Mouse (Mus musculus): ENCODE results near the gene 3100002H09Rik. TPM values are rescaled to one million over a fixed set of nuclear protein-coding genes. Genes with fewer than 3 reads are reported as not detected.

3100002H09Rik gene
- polyA plus RNA-seq, 1 experiment from 2014 or later = not detected

DNA sequence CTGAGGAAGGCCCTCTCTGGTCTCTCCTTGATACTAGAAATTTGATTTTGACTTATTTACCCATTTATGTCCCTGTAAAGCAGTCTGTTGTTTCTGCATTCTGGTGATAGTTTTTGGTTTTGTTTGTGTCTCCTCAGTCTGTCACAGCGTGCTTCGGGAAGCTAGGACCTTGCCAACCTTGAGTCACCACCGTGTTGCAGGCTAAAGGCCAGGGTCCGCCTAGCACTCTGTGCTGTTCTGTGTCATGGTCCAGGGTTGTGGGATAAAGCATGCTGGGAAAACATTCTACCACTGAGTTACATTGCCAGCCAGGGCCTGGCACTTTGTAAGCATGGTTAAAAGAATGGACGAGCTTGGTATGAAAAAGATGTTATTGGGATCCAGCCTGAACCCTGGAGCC lies 12.0 kb upstream of the 3100002H09Rik start:
- H3K4me3 ChIP-seq (ENCODE audit: low read depth, low read length) = no peak overlapping the region
- ATAC-seq (ENCODE audit: insufficient number of reproducible peaks, low FRiP score, low TSS enrichment, low read depth) (no peak), DNase-seq (ENCODE audit: low spot score) (no peak)
- H3K9ac ChIP-seq (ENCODE audit: low read length) = no peak overlapping the region
- 89% methylated on average over 5 of the region's 5 CpGs for WGBS
- no peak overlapping the region for H3K4me2 ChIP-seq (ENCODE audit: low read depth, severe bottlenecking)
- no peaks in the 10 kb centered on the region for H3K9me3 ChIP-seq (ENCODE audit: control insufficient read depth, low read length)
- no peaks in the 10 kb centered on the region for H3K4me1 ChIP-seq (ENCODE audit: control insufficient read depth, insufficient read depth, low read length)
- H3K27me3 ChIP-seq (ENCODE audit: control insufficient read depth, insufficient read depth, low read length) = no peaks in the 10 kb centered on the region; the same call in 1 of the 2 replicates
- H3K36me3 ChIP-seq (ENCODE audit: control insufficient read depth, insufficient read depth, low read length) = no peaks in the 10 kb centered on the region
- H3K27ac ChIP-seq (replicated peaks; ENCODE audit: low read depth, low read length) = no peak overlapping the region

DNA sequence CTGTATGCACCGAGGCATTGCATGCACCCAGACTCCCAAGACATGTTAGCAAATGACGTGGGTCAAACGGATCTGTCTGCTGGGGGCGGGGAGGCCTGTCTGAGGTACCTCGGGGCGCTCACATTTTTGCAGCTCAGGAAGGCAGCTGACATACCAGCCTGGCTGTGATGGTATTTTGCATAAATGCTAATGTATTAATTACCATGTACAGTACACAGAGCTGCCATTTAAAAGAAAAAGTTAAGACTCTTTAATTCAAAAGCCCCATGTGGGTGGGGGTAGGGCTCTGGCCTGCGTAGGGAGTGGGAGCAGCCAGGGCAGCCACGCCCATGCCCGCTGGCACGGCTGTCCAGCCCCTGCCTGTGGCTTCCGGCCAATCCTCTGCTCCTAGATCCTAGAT lies 10.8 kb upstream of the 3100002H09Rik start:
- ATAC-seq (ENCODE audit: insufficient number of reproducible peaks, low FRiP score, low TSS enrichment, low read depth) = no peak
- WGBS = 66% methylated on average over 11 of the region's 11 CpGs
- no peak overlapping the region for H3K27ac ChIP-seq (replicated peaks; ENCODE audit: low read depth, low read length)

DNA sequence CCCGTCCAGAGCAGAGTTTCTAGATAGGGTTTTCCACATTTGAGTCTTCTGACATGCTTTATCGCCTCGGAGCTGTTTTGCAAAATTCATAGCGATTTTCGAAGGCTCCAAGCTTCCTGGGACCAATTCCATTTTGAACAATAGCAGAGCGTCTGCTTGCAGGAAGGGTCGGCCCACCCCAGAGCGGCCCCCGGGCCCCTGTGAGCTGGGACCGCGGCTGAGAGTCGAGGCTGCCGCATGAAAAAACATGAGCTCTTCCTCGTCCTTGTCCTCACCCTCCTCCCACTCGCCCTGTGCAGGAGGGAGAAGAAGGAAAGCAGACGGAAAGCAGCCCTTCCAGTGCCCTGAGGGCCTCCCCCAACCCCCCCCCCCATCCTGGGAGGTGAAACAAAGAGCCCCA lies 8.0 kb upstream of the 3100002H09Rik start:
- Histone ChIP-seq H3K27me3 (ENCODE audit: control insufficient read depth, insufficient read depth, low read length) (peaks cover 4% of the 10 kb centered on the region; the same call in 1 of the 2 replicates), H3K4me3 (ENCODE audit: low read depth, low read length) (no peak overlapping the region), H3K36me3 (ENCODE audit: control insufficient read depth, insufficient read depth, low read length) (no peaks in the 10 kb centered on the region), H3K9ac (ENCODE audit: low read length) (no peak overlapping the region), H3K9me3 (ENCODE audit: control insufficient read depth, low read length) (no peaks in the 10 kb centered on the region), H3K4me2 (ENCODE audit: low read depth, severe bottlenecking) (no peak overlapping the region), H3K4me1 (ENCODE audit: control insufficient read depth, insufficient read depth, low read length) (peaks cover 7% of the 10 kb centered on the region), H3K27ac (replicated peaks; ENCODE audit: low read depth, low read length) (no peak overlapping the region)
- no peak for DNase-seq (ENCODE audit: low spot score)
- 12% methylated on average over 16 of the region's 16 CpGs for WGBS
- no peak for ATAC-seq (ENCODE audit: insufficient number of reproducible peaks, low FRiP score, low TSS enrichment, low read depth)

More for the DNA sequence above, 10.8 kb upstream of the 3100002H09Rik start:
- Histone ChIP-seq H3K9me3 (ENCODE audit: control insufficient read depth, low read length) (no peaks in the 10 kb centered on the region), H3K4me1 (ENCODE audit: control insufficient read depth, insufficient read depth, low read length) (peaks cover under 1% of the 10 kb centered on the region; the same call in 1 of the 2 replicates), H3K27me3 (ENCODE audit: control insufficient read depth, insufficient read depth, low read length) (no peaks in the 10 kb centered on the region; the same call in 1 of the 2 replicates), H3K9ac (ENCODE audit: low read length) (no peak overlapping the region), H3K4me2 (ENCODE audit: low read depth, severe bottlenecking) (no peak overlapping the region), H3K36me3 (ENCODE audit: control insufficient read depth, insufficient read depth, low read length) (no peaks in the 10 kb centered on the region), H3K4me3 (ENCODE audit: low read depth, low read length) (no peak overlapping the region)
- DNase-seq (ENCODE audit: low spot score) = no peak

DNA sequence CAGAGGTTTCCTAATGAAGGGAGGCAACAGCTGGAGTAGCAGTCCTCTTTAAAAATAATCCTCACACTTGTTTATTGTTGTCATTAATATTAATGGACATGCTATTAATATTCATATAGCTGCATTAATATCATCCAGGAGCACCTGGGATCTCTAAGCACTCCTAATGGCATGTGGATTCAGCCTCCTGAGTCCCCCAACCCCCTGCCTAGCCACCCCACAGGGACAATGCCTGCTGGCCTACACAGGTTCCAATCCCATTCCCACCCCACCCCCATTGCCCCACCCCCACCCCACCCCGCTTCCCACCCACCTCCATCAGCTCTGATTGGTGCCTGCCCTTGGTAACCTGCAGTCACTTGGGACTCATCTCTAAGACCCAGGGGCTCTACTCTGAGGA lies 6.0 kb upstream of the 3100002H09Rik start:
- no peaks in the 10 kb centered on the region for H3K36me3 ChIP-seq (ENCODE audit: control insufficient read depth, insufficient read depth, low read length)
- no peak overlapping the region for H3K4me2 ChIP-seq (ENCODE audit: low read depth, severe bottlenecking)
- peaks cover 9% of the 10 kb centered on the region for H3K4me1 ChIP-seq (ENCODE audit: control insufficient read depth, insufficient read depth, low read length)
- DNase-seq (ENCODE audit: low spot score) (no peak), ATAC-seq (ENCODE audit: insufficient number of reproducible peaks, low FRiP score, low TSS enrichment, low read depth) (no peak)
- WGBS = 44% methylated on average over 1 of the region's 1 CpGs
- H3K27me3 ChIP-seq (ENCODE audit: control insufficient read depth, insufficient read depth, low read length) = peaks cover 4% of the 10 kb centered on the region; the same call in 1 of the 2 replicates
- no peak overlapping the region for H3K27ac ChIP-seq (replicated peaks; ENCODE audit: low read depth, low read length)
- H3K4me3 ChIP-seq (ENCODE audit: low read depth, low read length) = no peak overlapping the region
- no peaks in the 10 kb centered on the region for H3K9me3 ChIP-seq (ENCODE audit: control insufficient read depth, low read length)
- H3K9ac ChIP-seq (ENCODE audit: low read length) = no peak overlapping the region

DNA sequence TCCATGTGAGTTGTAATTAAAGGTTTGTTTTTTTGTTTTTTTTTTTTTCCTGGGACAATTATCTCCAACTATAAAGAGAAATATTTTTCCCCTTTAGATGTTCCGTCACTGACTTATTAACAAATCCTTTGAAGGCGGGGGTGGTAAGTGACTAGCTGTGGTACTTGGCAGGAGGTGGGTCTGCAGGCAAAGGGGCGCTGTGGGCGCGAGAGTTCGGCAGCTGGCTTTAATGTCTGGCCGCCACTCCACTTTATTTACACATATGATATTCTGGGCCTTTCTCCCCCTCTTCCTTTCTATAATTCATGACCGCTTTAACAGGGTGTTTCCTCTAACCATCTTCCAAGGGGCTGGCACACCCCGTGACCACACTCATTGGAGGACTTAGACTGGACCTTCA lies 5.4 kb upstream of the 3100002H09Rik start:
- Histone ChIP-seq H3K4me3 (ENCODE audit: low read depth, low read length) (no peak overlapping the region), H3K36me3 (ENCODE audit: control insufficient read depth, insufficient read depth, low read length) (no peaks in the 10 kb centered on the region), H3K9ac (ENCODE audit: low read length) (no peak overlapping the region), H3K9me3 (ENCODE audit: control insufficient read depth, low read length) (no peaks in the 10 kb centered on the region), H3K27me3 (ENCODE audit: control insufficient read depth, insufficient read depth, low read length) (peaks cover 4% of the 10 kb centered on the region; the same call in 1 of the 2 replicates), H3K27ac (replicated peaks; ENCODE audit: low read depth, low read length) (no peak overlapping the region), H3K4me2 (ENCODE audit: low read depth, severe bottlenecking) (no peak overlapping the region), H3K4me1 (ENCODE audit: control insufficient read depth, insufficient read depth, low read length) (peaks cover 9% of the 10 kb centered on the region)
- DNase-seq (ENCODE audit: low spot score) (no peak), ATAC-seq (ENCODE audit: insufficient number of reproducible peaks, low FRiP score, low TSS enrichment, low read depth) (no peak)
- WGBS = 19% methylated on average over 9 of the region's 9 CpGs

DNA sequence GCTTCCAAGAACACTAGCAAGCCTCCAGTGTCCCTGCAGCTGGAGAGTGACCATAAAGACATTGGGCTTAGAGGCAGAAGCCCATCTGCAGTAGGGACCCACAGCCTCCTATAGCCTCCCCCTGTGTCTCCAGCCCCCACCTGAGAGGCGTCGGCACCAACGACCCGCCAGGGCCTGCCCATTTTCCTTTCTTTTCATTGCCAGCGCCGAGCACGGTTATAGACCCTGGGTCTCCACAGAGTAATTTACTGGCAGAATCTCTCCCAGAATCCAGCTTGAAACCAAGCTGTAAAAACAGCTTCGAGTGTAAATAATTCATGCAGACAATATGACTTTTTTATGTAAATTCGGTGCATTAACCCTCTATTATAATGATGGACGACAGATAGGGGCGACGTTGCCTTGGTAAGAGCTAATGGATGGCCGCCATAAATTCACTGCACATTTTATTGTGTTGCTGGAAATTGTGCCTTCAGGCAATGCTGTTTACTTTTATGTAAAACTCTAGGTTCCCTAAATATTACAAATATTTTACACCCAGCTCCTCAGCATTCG lies 4.9 kb upstream of the 3100002H09Rik start:
- H3K27me3 ChIP-seq (ENCODE audit: control insufficient read depth, insufficient read depth, low read length) = peaks cover 4% of the 10 kb centered on the region; the same call in 1 of the 2 replicates
- no peak overlapping the region for H3K27ac ChIP-seq (replicated peaks; ENCODE audit: low read depth, low read length)
- no peak; the same call in 1 of the 2 replicates for ATAC-seq (ENCODE audit: insufficient number of reproducible peaks, low FRiP score, low TSS enrichment, low read depth)
- H3K9me3 ChIP-seq (ENCODE audit: control insufficient read depth, low read length) = no peaks in the 10 kb centered on the region
- 22% methylated on average over 14 of the region's 14 CpGs for WGBS
- DNase-seq (ENCODE audit: low spot score) = no peak
- no peak overlapping the region for H3K4me3 ChIP-seq (ENCODE audit: low read depth, low read length)
- H3K36me3 ChIP-seq (ENCODE audit: control insufficient read depth, insufficient read depth, low read length) = no peaks in the 10 kb centered on the region
- H3K4me2 ChIP-seq (ENCODE audit: low read depth, severe bottlenecking) = no peak overlapping the region
- peaks cover 9% of the 10 kb centered on the region for H3K4me1 ChIP-seq (ENCODE audit: control insufficient read depth, insufficient read depth, low read length)
- no peak overlapping the region for H3K9ac ChIP-seq (ENCODE audit: low read length)

DNA sequence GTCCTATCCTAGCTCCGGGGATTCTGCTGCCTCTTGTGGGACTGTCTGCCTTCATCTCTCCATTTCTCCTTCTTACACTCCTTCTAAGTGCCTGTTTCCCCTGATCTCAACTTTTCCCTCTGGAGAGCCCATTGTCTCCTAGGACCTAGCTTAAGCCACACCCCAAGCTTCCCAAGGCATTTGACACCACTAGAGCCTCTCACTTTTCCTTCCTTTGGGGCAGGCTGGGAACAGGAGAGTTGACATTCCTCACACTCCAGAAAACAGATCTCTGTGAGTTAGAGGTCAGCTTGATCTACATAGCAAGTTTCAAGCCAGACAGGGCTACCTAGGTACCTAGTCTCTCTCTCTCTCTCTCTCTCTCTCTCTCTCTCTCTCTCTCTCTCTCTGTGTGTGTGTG lies 3.6 kb upstream of the 3100002H09Rik start:
- no peak overlapping the region for H3K9ac ChIP-seq (ENCODE audit: low read length)
- no peaks in the 10 kb centered on the region for H3K9me3 ChIP-seq (ENCODE audit: control insufficient read depth, low read length)
- H3K36me3 ChIP-seq (ENCODE audit: control insufficient read depth, insufficient read depth, low read length) = no peaks in the 10 kb centered on the region
- WGBS = 0% methylated on average over 1 of the region's 1 CpGs
- ATAC-seq (ENCODE audit: insufficient number of reproducible peaks, low FRiP score, low TSS enrichment, low read depth) (no peak), DNase-seq (ENCODE audit: low spot score) (no peak)
- no peak overlapping the region for H3K4me3 ChIP-seq (ENCODE audit: low read depth, low read length)
- H3K4me1 ChIP-seq (ENCODE audit: control insufficient read depth, insufficient read depth, low read length) = peaks cover 9% of the 10 kb centered on the region
- H3K4me2 ChIP-seq (ENCODE audit: low read depth, severe bottlenecking) = no peak overlapping the region
- peaks cover 4% of the 10 kb centered on the region; the same call in 1 of the 2 replicates for H3K27me3 ChIP-seq (ENCODE audit: control insufficient read depth, insufficient read depth, low read length)
- H3K27ac ChIP-seq (replicated peaks; ENCODE audit: low read depth, low read length) = no peak overlapping the region

DNA sequence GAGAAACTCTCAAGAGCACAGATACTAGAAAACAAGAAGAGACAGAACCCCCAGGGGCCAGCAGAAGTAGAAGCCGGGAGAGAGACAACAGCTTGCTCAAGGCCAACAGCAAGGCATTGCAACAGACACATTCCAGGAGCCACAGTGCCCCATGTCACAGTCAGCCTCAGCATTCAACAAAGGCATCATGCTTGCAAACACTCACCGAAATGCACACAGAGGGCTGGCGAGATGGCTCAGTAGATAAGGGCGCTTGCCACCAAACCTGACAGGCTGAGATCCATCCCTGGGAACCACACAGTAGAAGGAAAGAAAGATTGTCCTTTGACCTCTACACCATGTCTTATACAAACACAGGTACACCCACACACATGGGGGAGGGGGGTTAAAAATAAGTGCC lies 1.2 kb upstream of the 3100002H09Rik start:
- no peak overlapping the region for H3K27ac ChIP-seq (replicated peaks; ENCODE audit: low read depth, low read length)
- no peak overlapping the region for H3K4me2 ChIP-seq (ENCODE audit: low read depth, severe bottlenecking)
- ATAC-seq (ENCODE audit: insufficient number of reproducible peaks, low FRiP score, low TSS enrichment, low read depth) = no peak
- peaks cover 9% of the 10 kb centered on the region for H3K4me1 ChIP-seq (ENCODE audit: control insufficient read depth, insufficient read depth, low read length)
- H3K4me3 ChIP-seq (ENCODE audit: low read depth, low read length) = no peak overlapping the region
- H3K36me3 ChIP-seq (ENCODE audit: control insufficient read depth, insufficient read depth, low read length) = no peaks in the 10 kb centered on the region
- no peak overlapping the region for H3K9ac ChIP-seq (ENCODE audit: low read length)
- WGBS = 78% methylated on average over 4 of the region's 4 CpGs
- H3K27me3 ChIP-seq (ENCODE audit: control insufficient read depth, insufficient read depth, low read length) = peaks cover 4% of the 10 kb centered on the region; the same call in 1 of the 2 replicates
- DNase-seq (ENCODE audit: low spot score) = no peak
- H3K9me3 ChIP-seq (ENCODE audit: control insufficient read depth, low read length) = no peaks in the 10 kb centered on the region

DNA sequence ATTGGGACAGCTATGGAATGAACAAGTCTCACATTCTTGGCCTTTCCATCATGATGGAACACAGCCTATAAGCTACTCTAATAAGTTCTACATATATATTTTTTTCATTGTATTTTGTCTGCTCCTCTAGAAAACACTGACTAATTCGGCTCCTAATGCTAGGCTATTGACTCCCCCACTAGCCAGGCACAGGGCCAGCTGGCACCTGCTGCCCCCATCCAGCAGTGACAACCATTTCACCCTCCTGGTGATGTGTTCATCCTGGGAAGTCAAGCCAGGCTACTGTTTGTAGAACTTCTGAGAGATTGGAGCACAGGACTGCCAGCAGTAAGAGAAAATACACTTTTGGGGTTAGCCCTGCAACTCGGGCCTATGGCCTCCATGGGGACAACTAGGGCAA lies 537 bp downstream of the 3100002H09Rik start:
- Histone ChIP-seq H3K27ac (replicated peaks; ENCODE audit: low read depth, low read length) (no peak overlapping the region), H3K9me3 (ENCODE audit: control insufficient read depth, low read length) (no peaks in the 10 kb centered on the region), H3K27me3 (ENCODE audit: control insufficient read depth, insufficient read depth, low read length) (peaks cover 4% of the 10 kb centered on the region), H3K9ac (ENCODE audit: low read length) (no peak overlapping the region), H3K36me3 (ENCODE audit: control insufficient read depth, insufficient read depth, low read length) (no peaks in the 10 kb centered on the region), H3K4me1 (ENCODE audit: control insufficient read depth, insufficient read depth, low read length) (peaks cover 3% of the 10 kb centered on the region; the same call in 1 of the 2 replicates), H3K4me2 (ENCODE audit: low read depth, severe bottlenecking) (no peak overlapping the region), H3K4me3 (ENCODE audit: low read depth, low read length) (no peak overlapping the region)
- WGBS = 82% methylated on average over 2 of the region's 2 CpGs
- ATAC-seq (ENCODE audit: insufficient number of reproducible peaks, low FRiP score, low TSS enrichment, low read depth) (no peak), DNase-seq (ENCODE audit: low spot score) (no peak)

Measured in limb, embryonic 11.5 days (tissue).